ENCODE assay signal across 17 mouse cellular contexts in the genomic region with DNA sequence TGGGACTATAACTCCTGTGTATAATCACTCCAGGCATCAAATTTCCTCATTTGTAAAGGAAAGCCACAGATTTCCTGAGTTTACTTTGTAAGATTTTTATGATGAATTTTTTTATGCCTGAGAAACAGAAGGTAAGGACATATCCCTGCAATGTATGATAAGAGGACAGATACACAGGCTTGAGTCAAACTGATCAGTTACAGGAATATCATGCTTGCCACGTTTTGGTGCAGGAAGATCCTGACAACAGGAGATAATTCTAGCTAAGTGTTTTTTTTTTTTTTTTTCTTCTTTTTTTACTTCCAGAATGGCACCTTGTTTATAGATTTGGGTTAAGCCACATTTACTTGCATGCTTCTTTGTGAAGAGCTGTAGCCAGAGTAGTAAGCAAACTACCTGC.
A peak's percentile ranks its signal among the peaks of the same experiment; 100 is the strongest.
DNase-seq lines count a peak whose midpoint lies in the region; TF ChIP-seq lines count a peak whose summit lies in the region.
"Had no signal": no experiment of that assay in that cellular context is flagged by ENCODE, and none has a peak within 500 bp of the region (broad histone marks: within the 10 kb centered on the region; RNA-seq: fewer than 3 reads in every experiment).

No protein-coding gene starts in this region.

- no peak overlapping the region for H3K4me3 ChIP-seq in MEL (ENCODE audit: control insufficient read depth in 1 of 2, insufficient read depth in 1 of 2, low read depth in 2 of 2, low read length in 2 of 2)

- H3K9me3 ChIP-seq in MEL (replicated peaks; ENCODE audit: insufficient read depth, low read length) = no peaks in the 10 kb centered on the region
- H3K9me3 ChIP-seq: G1E had no signal

- no peaks in the 10 kb centered on the region for H3K79me2 ChIP-seq in MEL (ENCODE audit: control insufficient read depth, insufficient read depth, low read length, poor library complexity)

- no peak overlapping the region for H3K27ac ChIP-seq in MEL (ENCODE audit: control insufficient read depth, low read depth, low read length)

- peak; percentile 43 for DNase-seq in MEL (ENCODE audit: low read depth, low spot score)
- DNase-seq in spleen, adult 12 weeks (ENCODE audit: low spot score) = no peak
- DNase-seq: adrenal gland, adult 2 months; adrenal gland, adult 8-10 months; adrenal gland, postnatal 10 days; adrenal gland, postnatal 14 days; adrenal gland, postnatal 25 days; adrenal gland, postnatal 36 days; B cell, adult 2 months; cerebellum, adult 11 months; cerebellum, adult 11-12 months; cerebellum, adult 18-20 months; cerebellum, adult 2 months; cerebellum, adult 8-10 months had no signal

- H3K4me1 ChIP-seq in MEL (ENCODE audit: control insufficient read depth in 1 of 2, insufficient read depth in 2 of 2, low read length in 2 of 2) = peaks cover 0 to 27% of the 10 kb centered on the region in 2 experiments; a peak in 2 of 4 replicates

- no peaks in the 10 kb centered on the region for H3K27me3 ChIP-seq in MEL (ENCODE audit: control insufficient read depth in 1 of 2, insufficient read depth in 2 of 2, low read length in 2 of 2)
- H3K27me3 ChIP-seq: CH12.LX, Patski had no signal

- no peak overlapping the region for H3K9ac ChIP-seq in MEL (ENCODE audit: control insufficient read depth, low read depth, low read length, poor library complexity, severe bottlenecking)

- TF ChIP-seq CTCF in MEL (IDR thresholded peaks at IDR 0.05 in 2 of 3, conservative IDR thresholded peaks at IDR 0.05 in 1 of 3; ENCODE audit: control insufficient read depth in 1 of 3, insufficient read depth in 1 of 3, low read depth in 2 of 3, low read length in 3 of 3, poor library complexity in 1 of 3, severe bottlenecking in 1 of 3) = no peak

- TF ChIP-seq EP300 in MEL (IDR thresholded peaks at IDR 0.05; ENCODE audit: low read depth in 1 of 2, low read length in 2 of 2) = peak; percentile 83 to 90

- TF ChIP-seq RAD21 in MEL (IDR thresholded peaks at IDR 0.05; ENCODE audit: low read depth, low read length) = no peak

- no peak for TF ChIP-seq POLR2A in MEL (IDR thresholded peaks at IDR 0.05; ENCODE audit: control insufficient read depth in 1 of 2, insufficient read depth in 1 of 2, low read depth in 1 of 2, low read length in 2 of 2, poor library complexity in 1 of 2)

- peaks cover 0 to 12% of the 10 kb centered on the region in 2 experiments; a peak in 2 of 4 replicates for H3K36me3 ChIP-seq in MEL (ENCODE audit: control insufficient read depth in 1 of 2, insufficient read depth in 2 of 2, low read length in 2 of 2)
- H3K36me3 ChIP-seq: G1E had no signal

TF ChIP-seq in MEL, 35 proteins besides CTCF, POLR2A, EP300 and RAD21:
- no peak for TF ChIP-seq GABPA (IDR thresholded peaks at IDR 0.05; ENCODE audit: low read depth, low read length)
- peak; percentile 44; the same call in 1 of the 2 replicates for TF ChIP-seq MXI1 (IDR thresholded peaks at IDR 0.05; ENCODE audit: low read depth, low read length)
- peak; percentile 40 for TF ChIP-seq TAL1 (IDR thresholded peaks at IDR 0.05; ENCODE audit: low read length)
- no peak for TF ChIP-seq MAX (IDR thresholded peaks at IDR 0.05; ENCODE audit: low read length)
- TF ChIP-seq ELF1 (IDR thresholded peaks at IDR 0.05; ENCODE audit: low read depth, low read length) = peak; percentile 37; the same call in 1 of the 2 replicates
- no peak for TF ChIP-seq ZKSCAN1 (IDR thresholded peaks at IDR 0.05; ENCODE audit: low read depth, low read length)
- TF ChIP-seq MEF2A (IDR thresholded peaks at IDR 0.05; ENCODE audit: extremely low read depth, insufficient replicate concordance, low read depth, low read length, poor library complexity, severe bottlenecking) = 0 out of 2 replicates have a peak, but pooled peaks have one; percentile 30
- no peak for TF ChIP-seq SMC3 (IDR thresholded peaks at IDR 0.05; ENCODE audit: low read depth, low read length)
- TF ChIP-seq KAT2A (conservative IDR thresholded peaks at IDR 0.05; ENCODE audit: low read depth, low read length) = no peak
- peak; percentile 69 for TF ChIP-seq GATA1 (IDR thresholded peaks at IDR 0.05; ENCODE audit: low read depth, low read length)
- TF ChIP-seq MYC (IDR thresholded peaks at IDR 0.05; ENCODE audit: low read depth, low read length) = no peak
- peak; percentile 81 for TF ChIP-seq RCOR1 (IDR thresholded peaks at IDR 0.05; ENCODE audit: low read depth, low read length)
- TF ChIP-seq MYB (IDR thresholded peaks at IDR 0.05; ENCODE audit: low read depth, low read length) = peak; percentile 31; the same call in 1 of the 2 replicates
- TF ChIP-seq ETS1 (IDR thresholded peaks at IDR 0.05; ENCODE audit: low read depth, low read length) = peak; percentile 63
- peak; percentile 91 for TF ChIP-seq ZNF384 (IDR thresholded peaks at IDR 0.05; ENCODE audit: low read depth, low read length)
- TF ChIP-seq SIN3A (IDR thresholded peaks at IDR 0.05; ENCODE audit: low read length) = peak; percentile 59
- TF ChIP-seq TBP (IDR thresholded peaks at IDR 0.05; ENCODE audit: low read depth, low read length) = no peak
- 0 out of 2 replicates have a peak, but pooled peaks have one; percentile 36 for TF ChIP-seq MAZ (IDR thresholded peaks at IDR 0.05; ENCODE audit: low read depth, low read length)
- TF ChIP-seq TCF12 (IDR thresholded peaks at IDR 0.05; ENCODE audit: low read depth, low read length) = peak; percentile 94
- no peak for TF ChIP-seq CHD2 (IDR thresholded peaks at IDR 0.05; ENCODE audit: low read length)
- TF ChIP-seq MAFK (IDR thresholded peaks at IDR 0.05; ENCODE audit: borderline replicate concordance, low read depth, low read length) = peak; percentile 56; the same call in 1 of the 2 replicates
